Mouse (Mus musculus): ENCODE measurements at regions not wholly inside any gene's neighbourhood (a gene's known extent, or its start where the extent isn't known, plus 50 kb on each side); places are given as distances from the start of the nearest gene placed in this dataset.
A peak's percentile ranks its signal among the peaks of the same experiment; 100 is the strongest.

- Histone ChIP-seq H3K9me3 (ENCODE audit: low read depth, low read length) (no peaks in the 10 kb centered on the region), H3K27me3 (ENCODE audit: insufficient read depth, low read length) (no peaks in the 10 kb centered on the region), H3K36me3 (ENCODE audit: insufficient read depth) (no peaks in the 10 kb centered on the region), H3K4me3 (ENCODE audit: low read depth, low read length) (no peak overlapping the region), H3K4me1 (ENCODE audit: insufficient read depth) (no peaks in the 10 kb centered on the region), H3K27ac (ENCODE audit: low read depth) (no peak overlapping the region), H3K9ac (no peak overlapping the region), H3K4me2 (no peak overlapping the region)
- DNase-seq (no peak), ATAC-seq (ENCODE audit: insufficient read depth) (no peak)
- 61% methylated on average over 1 of the region's 1 CpGs for WGBS
- TF ChIP-seq CTCF (IDR thresholded peaks at IDR 0.05; ENCODE audit: low read depth) = no peak
Observed at GRCm38 (mm10) chr9:26383996-26384395, 349.5 kb upstream of the B3gat1 start.

- no peaks in the 10 kb centered on the region for H3K4me1 ChIP-seq (ENCODE audit: insufficient read depth)
- no peaks in the 10 kb centered on the region for H3K27me3 ChIP-seq (ENCODE audit: insufficient read depth, low read length)
- no peaks in the 10 kb centered on the region for H3K36me3 ChIP-seq (ENCODE audit: insufficient read depth)
- ATAC-seq (ENCODE audit: insufficient read depth) (no peak), DNase-seq (no peak)
- 70% methylated on average over 3 of the region's 3 CpGs for WGBS
- no peak for TF ChIP-seq CTCF (IDR thresholded peaks at IDR 0.05; ENCODE audit: low read depth)
- H3K9ac ChIP-seq = no peak overlapping the region
- no peak overlapping the region for H3K27ac ChIP-seq (ENCODE audit: low read depth)
- no peak overlapping the region for H3K4me3 ChIP-seq (ENCODE audit: low read depth, low read length)
- no peak overlapping the region for H3K4me2 ChIP-seq
- no peaks in the 10 kb centered on the region for H3K9me3 ChIP-seq (ENCODE audit: low read depth, low read length)
Observed at GRCm38 (mm10) chr9:26398635-26399034, 334.9 kb upstream of the B3gat1 start.

- 32% methylated on average over 11 of the region's 11 CpGs for WGBS
- no peak overlapping the region for H3K27ac ChIP-seq (ENCODE audit: low read depth)
- ATAC-seq (ENCODE audit: insufficient read depth) (no peak), DNase-seq (no peak)
- no peaks in the 10 kb centered on the region for H3K27me3 ChIP-seq (ENCODE audit: insufficient read depth, low read length)
- H3K4me1 ChIP-seq (ENCODE audit: insufficient read depth) = no peaks in the 10 kb centered on the region
- TF ChIP-seq CTCF (IDR thresholded peaks at IDR 0.05; ENCODE audit: low read depth) = no peak
- no peak overlapping the region for H3K9ac ChIP-seq
- H3K36me3 ChIP-seq (ENCODE audit: insufficient read depth) = no peaks in the 10 kb centered on the region
- no peak overlapping the region for H3K4me3 ChIP-seq (ENCODE audit: low read depth, low read length)
- H3K9me3 ChIP-seq (ENCODE audit: low read depth, low read length) = no peaks in the 10 kb centered on the region
- H3K4me2 ChIP-seq = no peak overlapping the region
Observed at GRCm38 (mm10) chr9:26422897-26423823, 310.4 kb upstream of the B3gat1 start.

- 68% methylated on average over 2 of the region's 2 CpGs for WGBS
- ATAC-seq (ENCODE audit: insufficient read depth) = no peak
- H3K4me3 ChIP-seq (ENCODE audit: low read depth, low read length) = no peak overlapping the region
- no peak overlapping the region for H3K9ac ChIP-seq
- H3K4me1 ChIP-seq (ENCODE audit: insufficient read depth) = no peaks in the 10 kb centered on the region
- no peak overlapping the region for H3K27ac ChIP-seq (ENCODE audit: low read depth)
- H3K36me3 ChIP-seq (ENCODE audit: insufficient read depth) = no peaks in the 10 kb centered on the region
- no peaks in the 10 kb centered on the region for H3K27me3 ChIP-seq (ENCODE audit: insufficient read depth, low read length)
- no peak for TF ChIP-seq CTCF (IDR thresholded peaks at IDR 0.05; ENCODE audit: low read depth)
- DNase-seq = peak; percentile 15
- no peaks in the 10 kb centered on the region for H3K9me3 ChIP-seq (ENCODE audit: low read depth, low read length)
- H3K4me2 ChIP-seq = no peak overlapping the region
Observed at GRCm38 (mm10) chr9:26435507-26435906, 298.0 kb upstream of the B3gat1 start.

DNA sequence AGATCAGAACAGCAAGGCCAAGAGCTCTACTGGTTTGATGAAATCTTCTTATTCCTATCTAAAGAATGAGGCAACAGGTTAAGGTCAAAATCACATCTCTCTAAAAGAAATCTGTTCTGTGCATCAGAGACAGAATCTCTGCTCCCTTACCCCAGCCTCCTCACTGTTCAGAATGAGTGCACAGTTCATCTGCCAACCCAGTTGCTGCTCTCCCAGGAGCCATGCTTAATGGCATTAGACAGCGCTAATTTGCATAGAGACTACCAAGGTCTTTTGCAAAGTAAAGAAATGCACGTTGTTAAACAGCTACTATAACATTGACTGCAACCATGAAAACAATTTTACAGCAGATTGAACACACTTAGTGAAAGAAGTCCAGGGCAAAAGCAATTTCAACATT is 296.3 kb upstream of the B3gat1 start:
- Histone ChIP-seq H3K4me2 (no peak overlapping the region), H3K4me3 (ENCODE audit: low read depth, low read length) (no peak overlapping the region), H3K9me3 (ENCODE audit: low read depth, low read length) (no peaks in the 10 kb centered on the region), H3K4me1 (ENCODE audit: insufficient read depth) (no peaks in the 10 kb centered on the region), H3K36me3 (ENCODE audit: insufficient read depth) (no peaks in the 10 kb centered on the region), H3K9ac (no peak overlapping the region), H3K27me3 (ENCODE audit: insufficient read depth, low read length) (no peaks in the 10 kb centered on the region), H3K27ac (ENCODE audit: low read depth) (no peak overlapping the region)
- WGBS = 71% methylated on average over 2 of the region's 2 CpGs
- ATAC-seq (ENCODE audit: insufficient read depth) (no peak), DNase-seq (no peak)
- no peak for TF ChIP-seq CTCF (IDR thresholded peaks at IDR 0.05; ENCODE audit: low read depth)

GRCm38 (mm10) chr9:26453924-26454323 is 279.6 kb upstream of the B3gat1 start:
- no peak overlapping the region for H3K27ac ChIP-seq (ENCODE audit: low read depth)
- ATAC-seq (ENCODE audit: insufficient read depth) = no peak
- H3K27me3 ChIP-seq (ENCODE audit: insufficient read depth, low read length) = no peaks in the 10 kb centered on the region
- H3K36me3 ChIP-seq (ENCODE audit: insufficient read depth) = no peaks in the 10 kb centered on the region
- no peak overlapping the region for H3K4me2 ChIP-seq
- H3K4me3 ChIP-seq (ENCODE audit: low read depth, low read length) = no peak overlapping the region
- TF ChIP-seq CTCF (IDR thresholded peaks at IDR 0.05; ENCODE audit: low read depth) = no peak
- WGBS = 72% methylated on average over 7 of the region's 7 CpGs
- no peaks in the 10 kb centered on the region for H3K9me3 ChIP-seq (ENCODE audit: low read depth, low read length)
- no peak for DNase-seq
- no peaks in the 10 kb centered on the region for H3K4me1 ChIP-seq (ENCODE audit: insufficient read depth)
- H3K9ac ChIP-seq = no peak overlapping the region

GRCm38 (mm10) chr9:26461081-26461480 is 272.4 kb upstream of the B3gat1 start:
- ATAC-seq (ENCODE audit: insufficient read depth) = no peak

More at GRCm38 (mm10) chr9:26461081-26461480, 272.4 kb upstream of the B3gat1 start:
- WGBS = 81% methylated on average over 2 of the region's 2 CpGs
- no peaks in the 10 kb centered on the region for H3K27me3 ChIP-seq (ENCODE audit: insufficient read depth, low read length)
- H3K9me3 ChIP-seq (ENCODE audit: low read depth, low read length) = no peaks in the 10 kb centered on the region
- H3K36me3 ChIP-seq (ENCODE audit: insufficient read depth) = no peaks in the 10 kb centered on the region
- no peak overlapping the region for H3K27ac ChIP-seq (ENCODE audit: low read depth)
- no peak overlapping the region for H3K4me2 ChIP-seq
- no peak overlapping the region for H3K9ac ChIP-seq
- no peak for TF ChIP-seq CTCF (IDR thresholded peaks at IDR 0.05; ENCODE audit: low read depth)
- no peak overlapping the region for H3K4me3 ChIP-seq (ENCODE audit: low read depth, low read length)
- no peaks in the 10 kb centered on the region for H3K4me1 ChIP-seq (ENCODE audit: insufficient read depth)
- no peak for DNase-seq
